Mouse (Mus musculus): ENCODE results near the gene Plekhs1. TPM values are rescaled to one million over a fixed set of nuclear protein-coding genes. Genes with fewer than 3 reads are reported as not detected.

Gene Plekhs1
- polyA plus RNA-seq, 1 experiment from 2014 or later, result 1.3 TPM

- H3K4me2 ChIP-seq (ENCODE audit: low read depth, low read length), result no peak overlapping the region
- peaks cover 8% of the 10 kb centered on the region; the same call in 1 of the 2 replicates for H3K4me1 ChIP-seq (ENCODE audit: control insufficient read depth, insufficient read depth, low read length)
- ATAC-seq (ENCODE audit: insufficient read depth, low FRiP score), result no peak
- no peaks in the 10 kb centered on the region for H3K27me3 ChIP-seq (ENCODE audit: control insufficient read depth, insufficient read depth, low read length)
- H3K9ac ChIP-seq (ENCODE audit: low read length), result no peak overlapping the region
- no peak overlapping the region for H3K27ac ChIP-seq (ENCODE audit: low read length)
- no peak overlapping the region for H3K4me3 ChIP-seq (replicated peaks; ENCODE audit: low read length)
- H3K9me3 ChIP-seq (replicated peaks; ENCODE audit: control insufficient read depth, low read length), result no peaks in the 10 kb centered on the region
- H3K36me3 ChIP-seq (ENCODE audit: control insufficient read depth, insufficient read depth, low read length), result 0 out of 2 replicates have a peak, but pooled peaks cover 3% of the 10 kb centered on the region
- WGBS, result 69% methylated on average over 12 of the region's 12 CpGs
Observed at GRCm38 (mm10) chr19:56531251-56531650, 69.8 kb downstream of the Plekhs1 start.

GRCm38 (mm10) chr19:56533291-56534071 is 72.0 kb downstream of the Plekhs1 start:
- H3K4me3 ChIP-seq (replicated peaks; ENCODE audit: low read length), result no peak overlapping the region
- H3K4me2 ChIP-seq (ENCODE audit: low read depth, low read length), result no peak overlapping the region
- peaks cover 8% of the 10 kb centered on the region; the same call in 1 of the 2 replicates for H3K4me1 ChIP-seq (ENCODE audit: control insufficient read depth, insufficient read depth, low read length)
- 64% methylated on average over 14 of the region's 14 CpGs for WGBS
- no peaks in the 10 kb centered on the region for H3K9me3 ChIP-seq (replicated peaks; ENCODE audit: control insufficient read depth, low read length)
- no peaks in the 10 kb centered on the region for H3K27me3 ChIP-seq (ENCODE audit: control insufficient read depth, insufficient read depth, low read length)
- H3K9ac ChIP-seq (ENCODE audit: low read length), result 0 out of 2 replicates have a peak overlapping the region, but pooled peaks have one; percentile 23
- peak overlapping the region; percentile 76 for H3K27ac ChIP-seq (ENCODE audit: low read length)
- 0 out of 2 replicates have a peak, but pooled peaks cover 3% of the 10 kb centered on the region for H3K36me3 ChIP-seq (ENCODE audit: control insufficient read depth, insufficient read depth, low read length)
- ATAC-seq (ENCODE audit: insufficient read depth, low FRiP score), result peak; percentile 89

- ATAC-seq (ENCODE audit: insufficient read depth, low FRiP score), result no peak
- H3K27ac ChIP-seq (ENCODE audit: low read length), result peak overlapping the region; percentile 87
Observed at GRCm38 (mm10) chr19:56534337-56534736, 72.9 kb downstream of the Plekhs1 start.

GRCm38 (mm10) chr19:56535064-56535463 is 73.6 kb downstream of the Plekhs1 start:
- no peak overlapping the region for H3K4me2 ChIP-seq (ENCODE audit: low read depth, low read length)
- 0 out of 2 replicates have a peak, but pooled peaks cover 3% of the 10 kb centered on the region for H3K36me3 ChIP-seq (ENCODE audit: control insufficient read depth, insufficient read depth, low read length)
- no peak for ATAC-seq (ENCODE audit: insufficient read depth, low FRiP score)
- H3K27ac ChIP-seq (ENCODE audit: low read length), result peak overlapping the region; percentile 87
- peak overlapping the region; percentile 52; the same call in 1 of the 2 replicates for H3K9ac ChIP-seq (ENCODE audit: low read length)
- peaks cover 8% of the 10 kb centered on the region; the same call in 1 of the 2 replicates for H3K4me1 ChIP-seq (ENCODE audit: control insufficient read depth, insufficient read depth, low read length)
- 55% methylated on average over 9 of the region's 9 CpGs for WGBS
- H3K4me3 ChIP-seq (replicated peaks; ENCODE audit: low read length), result no peak overlapping the region
- no peaks in the 10 kb centered on the region for H3K9me3 ChIP-seq (replicated peaks; ENCODE audit: control insufficient read depth, low read length)
- no peaks in the 10 kb centered on the region for H3K27me3 ChIP-seq (ENCODE audit: control insufficient read depth, insufficient read depth, low read length)

More at GRCm38 (mm10) chr19:56534337-56534736, 72.9 kb downstream of the Plekhs1 start:
- H3K9me3 ChIP-seq (replicated peaks; ENCODE audit: control insufficient read depth, low read length), result no peaks in the 10 kb centered on the region
- 68% methylated on average over 3 of the region's 3 CpGs for WGBS
- H3K9ac ChIP-seq (ENCODE audit: low read length), result no peak overlapping the region; the same call in 1 of the 2 replicates
- no peak overlapping the region for H3K4me2 ChIP-seq (ENCODE audit: low read depth, low read length)
- no peak overlapping the region for H3K4me3 ChIP-seq (replicated peaks; ENCODE audit: low read length)
- no peaks in the 10 kb centered on the region for H3K27me3 ChIP-seq (ENCODE audit: control insufficient read depth, insufficient read depth, low read length)
- H3K4me1 ChIP-seq (ENCODE audit: control insufficient read depth, insufficient read depth, low read length), result peaks cover 8% of the 10 kb centered on the region; the same call in 1 of the 2 replicates
- 0 out of 2 replicates have a peak, but pooled peaks cover 3% of the 10 kb centered on the region for H3K36me3 ChIP-seq (ENCODE audit: control insufficient read depth, insufficient read depth, low read length)

GRCm38 (mm10) chr19:56535765-56536164 is 74.3 kb downstream of the Plekhs1 start:
- Histone ChIP-seq H3K4me3 (replicated peaks; ENCODE audit: low read length) (no peak overlapping the region), H3K4me1 (ENCODE audit: control insufficient read depth, insufficient read depth, low read length) (peaks cover 8% of the 10 kb centered on the region; the same call in 1 of the 2 replicates), H3K4me2 (ENCODE audit: low read depth, low read length) (no peak overlapping the region), H3K27ac (ENCODE audit: low read length) (0 out of 2 replicates have a peak overlapping the region, but pooled peaks have one; percentile 30), H3K36me3 (ENCODE audit: control insufficient read depth, insufficient read depth, low read length) (0 out of 2 replicates have a peak, but pooled peaks cover 3% of the 10 kb centered on the region), H3K27me3 (ENCODE audit: control insufficient read depth, insufficient read depth, low read length) (no peaks in the 10 kb centered on the region), H3K9ac (ENCODE audit: low read length) (no peak overlapping the region), H3K9me3 (replicated peaks; ENCODE audit: control insufficient read depth, low read length) (no peaks in the 10 kb centered on the region)
- ATAC-seq (ENCODE audit: insufficient read depth, low FRiP score), result peak; percentile 39; the same call in 1 of the 2 replicates
- 78% methylated on average over 9 of the region's 9 CpGs for WGBS

Other genes with a start within 250 kb of the Plekhs1 start
- gene Habp2, start 174.5 kb upstream of the Plekhs1 start, polyA plus RNA-seq (2015; fragmentation: Nextera tagmentation; extraction: Ambion mirVana), result 34.5 and 41.5 TPM in 2 replicates
- gene Nrap, start 71.6 kb upstream of the Plekhs1 start, polyA plus RNA-seq (2015; fragmentation: Nextera tagmentation; extraction: Ambion mirVana), result 0.35 and 2.6 TPM in 2 replicates
- gene Casp7, start 64.5 kb upstream of the Plekhs1 start, polyA plus RNA-seq (2015; fragmentation: Nextera tagmentation; extraction: Ambion mirVana), result 27.3 and 29.3 TPM in 2 replicates
- 20.6 TPM in 2 replicates for gene Dclre1a, start 86.6 kb downstream of the Plekhs1 start, polyA plus RNA-seq (2015; fragmentation: Nextera tagmentation; extraction: Ambion mirVana)
- 14.5 and 17.7 TPM in 2 replicates for gene Nhlrc2, start 86.6 kb downstream of the Plekhs1 start, polyA plus RNA-seq (2015; fragmentation: Nextera tagmentation; extraction: Ambion mirVana)

All from stomach, embryonic 16.5 days (tissue).